Mouse (Mus musculus) lung, embryonic 14.5 days (tissue): Measurements from ENCODE around the gene Grm4. TPM values are rescaled to one million over a fixed set of nuclear protein-coding genes. Genes with fewer than 3 reads are reported as not detected.

Source experiments
- ATAC-seq: fragments of 200-750 bp; cut with Nextera tagmentation; 2 replicates; pipeline ENCODE4 v1.8.0; 2017; ENCODE audit warnings: mild to moderate bottlenecking, moderate TSS enrichment, moderate library complexity; ENCODE audit not compliant: insufficient read depth
- DNase-seq: peaks from one replicate; pipeline ENCODE4 v3.0.0-alpha.2; 2015
- H3K27ac ChIP-seq: fragments of 300-500 bp; sonication (generic); 2 replicates; pipeline ENCODE4 v1.5.1; 2014; ENCODE audit warnings: low read depth, mild to moderate bottlenecking, moderate library complexity
- H3K27me3 ChIP-seq: fragments of 300-500 bp; sonication (generic); 2 replicates; pipeline ENCODE4 v1.6.1; 2014; ENCODE audit warnings: low read length, control low read depth; ENCODE audit not compliant: insufficient read depth
- H3K36me3 ChIP-seq: fragments of 300-500 bp; sonication (generic); 2 replicates; pipeline ENCODE4 v1.6.1; 2014; ENCODE audit warnings: control low read depth; ENCODE audit not compliant: insufficient read depth
- H3K4me1 ChIP-seq: fragments of 300-500 bp; sonication (generic); 2 replicates; pipeline ENCODE4 v1.6.1; 2014; ENCODE audit warnings: antibody characterized with exemption, control low read depth; ENCODE audit not compliant: insufficient read depth
- H3K4me2 ChIP-seq: fragments of 300-500 bp; sonication (generic); 2 replicates; pipeline ENCODE4 v1.6.1; 2014; ENCODE audit warnings: mild to moderate bottlenecking
- H3K4me3 ChIP-seq: fragments of 300-500 bp; sonication (generic); 2 replicates; pipeline ENCODE4 v1.5.1; 2014; ENCODE audit warnings: low read depth, low read length
- H3K9ac ChIP-seq: fragments of 300-500 bp; sonication (generic); 2 replicates; pipeline ENCODE4 v1.6.1; 2014
- H3K9me3 ChIP-seq: fragments of 300-500 bp; sonication (generic); 2 replicates; pipeline ENCODE4 v1.6.1; 2016; ENCODE audit warnings: low read depth, low read length, control low read depth
- CTCF ChIP-seq: IDR thresholded peaks from 2 replicates; pipeline ENCODE4 v1.5.1; 2016; ENCODE audit warnings: antibody characterized with exemption, low read depth
- WGBS: fragments of 180-500 bp; shearing (Covaris S2); extraction: QIAGEN DNeasy Blood & Tissue Kit; methylation state at CpG from one replicate; pipeline ENCODE4 v1.1.7; 2014; 5-methylcytosine and 5-hydroxymethylcytosine counted together
- polyA plus RNA-seq: library from polyadenylated mRNA; unstranded; fragments of >200 nt; fragmentation: Nextera tagmentation; extraction: Ambion mirVana; gene quantifications from 2 replicates; pipeline ENCODE4 v1.2.1, GENCODE M21; 2014

Gene Grm4
- polyA plus RNA-seq, 1 experiment from 2014 or later: 0.05 TPM

DNA sequence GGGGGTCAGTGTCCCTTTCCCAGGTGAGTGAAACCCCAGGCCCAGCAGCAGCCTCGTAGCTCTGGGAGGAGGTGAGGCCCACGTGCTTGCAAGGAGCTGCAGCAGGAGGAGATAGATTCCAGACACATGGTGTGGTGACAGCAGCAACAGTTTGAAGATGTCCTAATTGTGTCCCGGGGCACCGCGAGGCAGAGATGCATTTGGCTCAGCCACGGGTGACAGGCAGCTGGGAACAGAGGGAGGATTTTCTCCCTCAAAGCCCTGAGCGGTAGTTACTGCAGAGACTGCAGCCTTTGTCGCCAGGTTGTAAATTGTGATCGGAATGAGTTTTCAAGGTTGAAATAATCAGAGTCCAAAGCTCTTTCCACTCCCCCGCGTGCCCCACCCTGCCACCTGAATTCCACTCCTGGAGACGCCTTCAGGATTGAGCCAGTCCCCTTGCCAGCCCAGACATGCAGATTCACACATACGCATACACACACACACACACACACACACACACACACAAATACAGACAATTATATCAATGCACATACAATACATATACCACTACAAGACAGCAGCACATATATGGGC lies 78.6 kb downstream of the Grm4 start:
- H3K4me2 ChIP-seq: no peak overlapping the region
- H3K4me1 ChIP-seq: no peaks in the 10 kb centered on the region
- no peak overlapping the region for H3K27ac ChIP-seq
- no peak for TF ChIP-seq CTCF
- H3K9ac ChIP-seq: no peak overlapping the region
- no peaks in the 10 kb centered on the region for H3K9me3 ChIP-seq
- WGBS: 48% methylated on average over 13 of the region's 13 CpGs
- ATAC-seq (no peak), DNase-seq (no peak)
- H3K36me3 ChIP-seq: no peaks in the 10 kb centered on the region
- no peaks in the 10 kb centered on the region for H3K27me3 ChIP-seq
- no peak overlapping the region for H3K4me3 ChIP-seq

DNA sequence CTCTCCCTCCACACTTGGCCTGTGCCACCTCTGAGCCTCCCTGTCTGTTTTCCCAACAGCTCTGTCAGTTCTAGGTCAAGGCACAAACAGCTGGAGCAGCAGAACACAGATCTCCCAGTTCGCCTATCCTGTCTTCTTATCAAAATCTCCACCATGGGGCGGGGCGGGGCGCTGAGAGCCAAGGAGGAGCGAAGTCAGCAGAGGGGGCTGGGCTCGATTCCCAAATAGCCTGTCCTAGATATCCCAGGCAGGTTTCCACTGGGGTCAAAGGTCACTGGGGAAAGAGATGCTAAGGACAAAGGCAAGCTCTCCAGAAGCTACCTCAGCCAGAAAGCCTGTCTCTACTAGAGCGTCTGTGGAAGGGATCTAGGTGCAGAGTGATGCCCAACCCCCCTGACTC lies 79.4 kb downstream of the Grm4 start:
- Histone ChIP-seq H3K4me3 (no peak overlapping the region), H3K27me3 (no peaks in the 10 kb centered on the region), H3K4me1 (no peaks in the 10 kb centered on the region), H3K36me3 (no peaks in the 10 kb centered on the region), H3K9ac (no peak overlapping the region), H3K4me2 (no peak overlapping the region), H3K27ac (no peak overlapping the region), H3K9me3 (no peaks in the 10 kb centered on the region)
- WGBS: 44% methylated on average over 7 of the region's 7 CpGs
- no peak for ATAC-seq
- no peak for DNase-seq
- no peak for TF ChIP-seq CTCF

DNA sequence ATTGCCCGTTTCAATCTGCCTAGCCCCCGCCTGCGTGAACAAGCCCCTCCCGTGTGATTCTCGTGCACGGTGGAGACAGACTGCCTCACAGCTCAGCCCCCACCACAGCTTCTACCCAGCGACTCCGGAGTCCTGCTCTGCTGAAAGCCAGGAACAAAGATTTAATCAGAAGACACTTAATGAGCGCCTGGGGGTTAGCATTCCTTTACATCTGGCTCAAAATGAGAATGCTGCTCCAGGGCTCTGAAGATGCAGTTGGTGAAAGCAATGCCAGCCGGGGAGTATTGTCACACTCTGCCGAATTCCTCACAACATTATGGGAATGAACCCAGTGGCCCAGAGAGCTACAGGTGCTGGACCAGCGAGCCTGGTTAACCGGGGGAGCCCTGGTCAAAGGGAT lies 85.4 kb downstream of the Grm4 start:
- 32% methylated on average over 13 of the region's 13 CpGs for WGBS
- no peaks in the 10 kb centered on the region for H3K36me3 ChIP-seq
- no peak overlapping the region for H3K4me3 ChIP-seq
- ATAC-seq (no peak), DNase-seq (no peak)
- no peak overlapping the region for H3K9ac ChIP-seq
- H3K9me3 ChIP-seq: no peaks in the 10 kb centered on the region
- no peak overlapping the region for H3K4me2 ChIP-seq
- no peak for TF ChIP-seq CTCF
- H3K4me1 ChIP-seq: no peaks in the 10 kb centered on the region
- no peaks in the 10 kb centered on the region for H3K27me3 ChIP-seq
- H3K27ac ChIP-seq: no peak overlapping the region

DNA sequence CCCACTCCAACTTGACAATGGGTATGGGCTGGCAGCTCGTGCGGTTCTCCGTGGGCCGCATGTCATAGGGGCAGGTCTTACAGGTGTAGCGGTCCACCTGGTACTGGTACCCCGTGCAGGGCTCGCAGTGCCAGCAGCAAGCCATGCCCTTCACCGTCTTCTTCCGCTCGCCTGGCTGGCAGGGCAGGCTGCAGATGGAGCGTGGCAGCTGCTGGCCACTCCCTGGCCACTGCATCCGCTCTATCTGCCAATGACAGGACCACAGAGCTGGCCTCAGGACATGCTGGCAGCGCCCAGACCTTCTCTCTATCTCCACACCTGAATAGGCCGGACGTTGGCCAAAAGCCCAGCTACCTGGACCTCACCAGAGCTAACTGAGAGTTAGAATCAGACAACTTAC lies 86.0 kb downstream of the Grm4 start:
- no peaks in the 10 kb centered on the region for H3K36me3 ChIP-seq
- TF ChIP-seq CTCF: no peak
- no peak overlapping the region for H3K4me2 ChIP-seq
- H3K9ac ChIP-seq: no peak overlapping the region
- DNase-seq (no peak), ATAC-seq (no peak)
- no peaks in the 10 kb centered on the region for H3K27me3 ChIP-seq
- no peaks in the 10 kb centered on the region for H3K9me3 ChIP-seq
- H3K4me1 ChIP-seq: no peaks in the 10 kb centered on the region
- WGBS: 94% methylated on average over 15 of the region's 15 CpGs
- no peak overlapping the region for H3K4me3 ChIP-seq
- H3K27ac ChIP-seq: no peak overlapping the region

DNA sequence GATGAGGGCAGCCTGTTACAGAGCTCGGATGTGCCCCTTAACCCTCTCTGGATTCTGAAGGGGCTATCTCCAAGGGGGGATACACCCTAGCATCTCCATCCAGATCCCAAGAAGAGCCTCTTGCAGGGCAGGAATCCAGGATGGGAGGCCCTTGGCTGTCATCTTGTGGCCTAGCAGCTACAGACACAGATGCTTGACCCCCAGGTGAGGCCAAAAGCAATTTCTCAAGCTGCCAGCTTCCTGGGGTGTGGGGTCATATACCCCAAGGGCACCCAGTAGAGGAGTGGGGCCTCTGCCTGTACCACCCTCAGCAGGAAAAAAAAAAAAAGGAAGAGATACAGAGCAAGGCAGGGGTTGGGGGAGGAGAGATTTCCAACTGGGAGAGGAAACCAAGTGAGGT lies 87.1 kb downstream of the Grm4 start:
- no peaks in the 10 kb centered on the region for H3K9me3 ChIP-seq
- WGBS: 58% methylated on average over 1 of the region's 1 CpGs
- no peaks in the 10 kb centered on the region for H3K4me1 ChIP-seq
- no peak for ATAC-seq
- TF ChIP-seq CTCF: no peak
- DNase-seq: no peak
- no peak overlapping the region for H3K4me3 ChIP-seq
- no peak overlapping the region for H3K27ac ChIP-seq
- H3K9ac ChIP-seq: no peak overlapping the region
- H3K36me3 ChIP-seq: no peaks in the 10 kb centered on the region
- H3K4me2 ChIP-seq: no peak overlapping the region
- no peaks in the 10 kb centered on the region for H3K27me3 ChIP-seq

DNA sequence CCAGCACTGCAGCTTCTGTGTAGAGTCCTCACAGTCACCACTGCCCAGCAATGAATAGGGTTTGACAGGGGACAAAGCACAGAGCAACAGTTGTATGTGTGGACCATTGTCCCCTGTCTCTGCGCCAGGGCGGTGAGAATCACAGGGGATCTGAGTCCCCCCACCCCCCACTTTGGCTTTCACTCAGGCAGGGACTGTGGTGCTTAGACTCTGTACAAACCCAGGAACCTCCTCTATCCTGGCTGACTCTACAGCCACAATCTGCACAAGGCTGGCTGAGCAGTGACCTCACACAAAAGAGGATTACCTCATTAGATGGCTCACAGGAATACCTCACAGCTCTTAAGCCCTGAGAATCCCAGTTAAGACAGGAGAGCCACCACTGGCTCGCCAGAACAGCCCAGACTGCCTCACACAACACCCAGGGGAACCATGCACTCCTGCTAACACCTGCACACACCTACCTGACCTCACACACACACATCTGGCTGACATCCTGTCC lies 88.0 kb downstream of the Grm4 start:
- TF ChIP-seq CTCF: no peak
- Histone ChIP-seq H3K4me2 (no peak overlapping the region), H3K27ac (no peak overlapping the region), H3K4me1 (no peaks in the 10 kb centered on the region), H3K36me3 (no peaks in the 10 kb centered on the region), H3K27me3 (no peaks in the 10 kb centered on the region), H3K9ac (no peak overlapping the region), H3K9me3 (peaks cover 8% of the 10 kb centered on the region; the same call in 1 of the 2 replicates), H3K4me3 (no peak overlapping the region)
- ATAC-seq (no peak), DNase-seq (no peak)
- 71% methylated on average over 3 of the region's 3 CpGs for WGBS

DNA sequence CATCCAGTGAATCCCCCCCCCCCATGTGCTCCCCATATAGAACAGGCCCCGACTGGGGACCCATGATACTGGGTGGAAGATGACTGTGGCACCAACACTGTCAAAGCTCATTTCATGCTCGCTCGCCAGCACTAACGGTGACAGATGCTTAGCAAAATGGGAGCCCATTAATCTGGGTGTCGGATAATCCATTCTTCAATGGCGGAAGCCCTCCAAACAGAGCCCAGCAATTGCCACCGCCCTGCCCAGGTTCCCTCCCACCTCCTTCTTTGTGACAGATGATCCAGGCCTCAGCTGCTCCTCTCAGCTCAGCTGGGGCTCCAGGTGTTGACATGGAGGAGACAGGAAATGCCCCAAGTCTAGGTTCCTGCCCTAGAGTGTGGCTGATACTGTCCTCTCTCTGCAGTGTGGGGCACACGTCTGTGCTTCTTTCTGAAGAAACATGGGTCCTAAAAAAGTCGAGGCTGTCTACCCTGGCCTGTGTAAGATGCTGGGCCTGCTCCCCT lies 89.0 kb downstream of the Grm4 start:
- Histone ChIP-seq H3K36me3 (no peaks in the 10 kb centered on the region), H3K4me1 (no peaks in the 10 kb centered on the region), H3K9ac (no peak overlapping the region), H3K9me3 (peaks cover 10% of the 10 kb centered on the region; the same call in 1 of the 2 replicates), H3K4me3 (no peak overlapping the region), H3K27me3 (no peaks in the 10 kb centered on the region), H3K4me2 (no peak overlapping the region), H3K27ac (no peak overlapping the region)
- ATAC-seq (no peak), DNase-seq (no peak)
- 43% methylated on average over 9 of the region's 9 CpGs for WGBS
- TF ChIP-seq CTCF: no peak
